Mouse (Mus musculus): ENCODE data around the gene Ppp1ca. TPM values are rescaled to one million over a fixed set of nuclear protein-coding genes. Genes with fewer than 3 reads are reported as not detected.

Gene Ppp1ca
- polyA plus RNA-seq, 1 experiment from 2014 or later: 627 TPM

- under 1% methylated on average over 8 of the region's 8 CpGs for WGBS
- peak; percentile 29 for ATAC-seq (ENCODE audit: insufficient number of reproducible peaks, low FRiP score)
- peak overlapping the region; percentile 88 for H3K4me2 ChIP-seq
- peaks cover 46% of the 10 kb centered on the region for H3K4me1 ChIP-seq (replicated peaks)
- H3K9ac ChIP-seq: peak overlapping the region; percentile 97
- 0 out of 2 replicates have a peak, but pooled peaks cover 5% of the 10 kb centered on the region for H3K9me3 ChIP-seq (replicated peaks)
- no peaks in the 10 kb centered on the region for H3K27me3 ChIP-seq (replicated peaks)
- peak overlapping the region; percentile 75 for H3K27ac ChIP-seq (ENCODE audit: poor library complexity, severe bottlenecking)
- peaks cover 39% of the 10 kb centered on the region for H3K36me3 ChIP-seq
- H3K4me3 ChIP-seq: peak overlapping the region; percentile 97
These were observed 43.0 kb upstream of the Ppp1ca start for GRCm38 (mm10) chr19:4148819-4149218.

GRCm38 (mm10) chr19:4149283-4149682 is 42.6 kb upstream of the Ppp1ca start:
- peak overlapping the region; percentile 97 for H3K4me3 ChIP-seq
- H3K9ac ChIP-seq: peak overlapping the region; percentile 97
- no peak for ATAC-seq (ENCODE audit: insufficient number of reproducible peaks, low FRiP score)
- H3K4me1 ChIP-seq (replicated peaks): peaks cover 49% of the 10 kb centered on the region
- H3K36me3 ChIP-seq: peaks cover 41% of the 10 kb centered on the region
- H3K9me3 ChIP-seq (replicated peaks): 0 out of 2 replicates have a peak, but pooled peaks cover 5% of the 10 kb centered on the region
- 84% methylated on average over 11 of the region's 11 CpGs for WGBS
- H3K27me3 ChIP-seq (replicated peaks): no peaks in the 10 kb centered on the region
- peak overlapping the region; percentile 88 for H3K4me2 ChIP-seq
- no peak overlapping the region for H3K27ac ChIP-seq (ENCODE audit: poor library complexity, severe bottlenecking)

DNA sequence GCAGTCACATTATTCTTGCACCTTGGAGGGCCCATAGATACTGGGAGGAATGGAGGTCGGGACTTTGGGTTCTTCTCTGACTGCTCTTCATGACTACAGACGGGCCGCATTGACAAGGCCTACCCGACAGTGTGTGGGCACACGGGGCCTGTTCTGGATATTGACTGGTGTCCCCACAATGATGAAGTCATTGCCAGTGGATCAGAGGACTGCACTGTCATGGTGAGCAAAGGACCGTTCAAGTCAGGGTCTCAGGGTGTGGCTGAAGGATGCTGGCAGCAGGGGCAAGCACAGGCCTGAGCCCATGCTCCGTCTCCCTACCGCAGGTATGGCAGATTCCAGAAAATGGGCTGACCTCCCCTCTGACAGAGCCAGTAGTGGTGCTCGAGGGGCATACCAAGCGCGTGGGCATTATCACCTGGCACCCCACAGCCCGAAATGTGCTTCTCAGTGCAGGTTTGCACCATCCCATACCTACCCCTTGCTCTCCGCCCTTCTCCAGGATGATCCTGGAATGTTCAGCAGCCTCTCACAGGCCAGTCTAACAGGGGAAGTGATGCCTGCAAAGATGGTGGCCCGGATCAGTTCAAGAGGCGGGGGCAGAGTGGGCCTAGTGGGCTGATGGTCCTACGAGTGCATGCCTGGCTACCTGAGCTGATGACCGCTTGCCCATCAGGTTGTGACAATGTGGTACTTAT is 42.0 kb upstream of the Ppp1ca start:
- Histone ChIP-seq H3K4me2 (peak overlapping the region; percentile 88), H3K27ac (ENCODE audit: poor library complexity, severe bottlenecking) (no peak overlapping the region), H3K9ac (peak overlapping the region; percentile 97), H3K4me1 (replicated peaks) (peaks cover 55% of the 10 kb centered on the region), H3K27me3 (replicated peaks) (no peaks in the 10 kb centered on the region), H3K4me3 (peak overlapping the region; percentile 97), H3K9me3 (replicated peaks) (0 out of 2 replicates have a peak, but pooled peaks cover 5% of the 10 kb centered on the region), H3K36me3 (peaks cover 41% of the 10 kb centered on the region)
- no peak for ATAC-seq (ENCODE audit: insufficient number of reproducible peaks, low FRiP score)
- WGBS: 92% methylated on average over 17 of the region's 17 CpGs

DNA sequence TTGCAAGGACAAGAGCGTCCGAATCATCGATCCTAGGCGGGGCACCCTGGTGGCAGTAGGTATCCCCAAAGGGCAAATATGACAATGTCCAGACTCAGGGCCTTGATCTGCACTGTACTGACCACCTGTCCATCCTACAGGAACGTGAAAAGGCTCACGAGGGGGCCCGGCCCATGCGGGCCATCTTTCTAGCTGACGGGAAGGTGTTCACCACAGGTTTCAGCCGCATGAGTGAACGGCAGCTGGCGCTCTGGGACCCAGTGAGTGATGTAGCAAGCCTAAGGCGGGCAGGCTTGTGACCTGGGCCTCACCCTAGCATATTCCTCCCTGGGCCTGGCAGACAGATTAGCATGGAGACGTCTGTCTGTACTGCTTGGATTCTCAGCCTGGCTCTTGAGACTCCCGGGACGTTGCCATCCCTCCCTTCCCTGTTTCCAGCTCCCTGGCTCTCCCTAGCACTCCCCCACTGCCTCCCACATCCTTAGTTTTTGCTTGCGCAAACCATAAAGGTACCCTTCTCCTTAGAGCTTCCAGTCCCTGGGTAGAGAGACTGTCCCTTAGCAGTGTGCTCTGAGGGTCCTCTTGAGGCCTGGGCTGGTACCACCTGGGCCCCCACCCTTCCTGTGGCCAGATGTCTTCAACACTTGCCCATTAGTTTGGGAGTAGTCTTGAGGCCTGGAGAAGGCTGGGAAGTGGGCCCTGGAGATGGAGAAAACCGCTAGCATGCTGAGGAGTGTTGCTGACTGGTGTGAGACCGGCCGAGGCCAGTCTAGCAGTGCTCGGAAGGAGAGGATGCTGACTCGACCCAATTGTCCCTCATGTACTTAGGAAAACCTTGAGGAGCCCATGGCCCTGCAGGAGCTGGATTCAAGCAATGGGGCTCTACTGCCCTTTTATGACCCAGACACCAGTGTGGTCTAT is 41.0 kb upstream of the Ppp1ca start:
- Histone ChIP-seq H3K4me2 (no peak overlapping the region), H3K27ac (ENCODE audit: poor library complexity, severe bottlenecking) (no peak overlapping the region), H3K4me3 (no peak overlapping the region), H3K36me3 (peaks cover 45% of the 10 kb centered on the region), H3K27me3 (replicated peaks) (no peaks in the 10 kb centered on the region), H3K4me1 (replicated peaks) (peaks cover 57% of the 10 kb centered on the region), H3K9ac (peak overlapping the region; percentile 22; the same call in 1 of the 2 replicates), H3K9me3 (replicated peaks) (0 out of 2 replicates have a peak, but pooled peaks cover 2% of the 10 kb centered on the region)
- 90% methylated on average over 22 of the region's 22 CpGs for WGBS
- no peak for ATAC-seq (ENCODE audit: insufficient number of reproducible peaks, low FRiP score)

DNA sequence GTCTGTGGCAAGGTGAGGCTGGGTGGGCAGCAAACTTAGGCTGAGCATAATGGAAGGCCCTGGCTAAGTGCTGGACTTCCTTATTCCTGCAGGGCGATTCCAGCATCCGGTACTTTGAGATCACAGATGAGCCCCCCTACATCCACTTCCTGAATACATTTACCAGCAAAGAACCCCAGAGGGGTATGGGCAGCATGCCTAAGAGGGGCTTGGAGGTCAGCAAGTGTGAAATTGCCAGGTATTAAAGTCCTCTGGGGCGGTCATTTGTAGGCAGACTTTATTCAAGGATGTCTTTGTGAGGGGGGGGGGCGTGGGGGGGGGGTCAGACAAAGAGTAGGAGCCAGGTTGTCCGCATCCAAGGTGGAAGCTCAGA is 40.4 kb upstream of the Ppp1ca start:
- no peak for ATAC-seq (ENCODE audit: insufficient number of reproducible peaks, low FRiP score)
- Histone ChIP-seq H3K36me3 (peaks cover 52% of the 10 kb centered on the region), H3K4me2 (no peak overlapping the region), H3K4me1 (replicated peaks) (peaks cover 57% of the 10 kb centered on the region), H3K4me3 (no peak overlapping the region), H3K9me3 (replicated peaks) (no peaks in the 10 kb centered on the region), H3K9ac (peak overlapping the region; percentile 7; the same call in 1 of the 2 replicates), H3K27me3 (replicated peaks) (no peaks in the 10 kb centered on the region), H3K27ac (ENCODE audit: poor library complexity, severe bottlenecking) (no peak overlapping the region)
- WGBS: 72% methylated on average over 5 of the region's 5 CpGs

GRCm38 (mm10) chr19:4151898-4152297 is 40.0 kb upstream of the Ppp1ca start:
- H3K27ac ChIP-seq (ENCODE audit: poor library complexity, severe bottlenecking): peak overlapping the region; percentile 4; the same call in 1 of the 2 replicates

GRCm38 (mm10) chr19:4152445-4153231 is 39.2 kb upstream of the Ppp1ca start:
- no peak overlapping the region for H3K4me2 ChIP-seq
- no peaks in the 10 kb centered on the region for H3K9me3 ChIP-seq (replicated peaks)
- H3K27me3 ChIP-seq (replicated peaks): no peaks in the 10 kb centered on the region
- no peak overlapping the region for H3K27ac ChIP-seq (ENCODE audit: poor library complexity, severe bottlenecking)
- no peak overlapping the region for H3K9ac ChIP-seq
- WGBS: 84% methylated on average over 8 of the region's 8 CpGs
- peaks cover 63% of the 10 kb centered on the region for H3K36me3 ChIP-seq
- H3K4me3 ChIP-seq: no peak overlapping the region
- no peak for ATAC-seq (ENCODE audit: insufficient number of reproducible peaks, low FRiP score)
- H3K4me1 ChIP-seq (replicated peaks): peaks cover 57% of the 10 kb centered on the region

More at GRCm38 (mm10) chr19:4151898-4152297, 40.0 kb upstream of the Ppp1ca start:
- H3K9me3 ChIP-seq (replicated peaks): no peaks in the 10 kb centered on the region
- H3K36me3 ChIP-seq: peaks cover 56% of the 10 kb centered on the region
- H3K27me3 ChIP-seq (replicated peaks): no peaks in the 10 kb centered on the region
- H3K9ac ChIP-seq: no peak overlapping the region
- no peak for ATAC-seq (ENCODE audit: insufficient number of reproducible peaks, low FRiP score)
- H3K4me1 ChIP-seq (replicated peaks): peaks cover 57% of the 10 kb centered on the region
- H3K4me3 ChIP-seq: no peak overlapping the region
- WGBS: 85% methylated on average over 5 of the region's 5 CpGs
- H3K4me2 ChIP-seq: no peak overlapping the region

- H3K4me1 ChIP-seq (replicated peaks): peaks cover 52% of the 10 kb centered on the region
- no peaks in the 10 kb centered on the region for H3K9me3 ChIP-seq (replicated peaks)
- ATAC-seq (ENCODE audit: insufficient number of reproducible peaks, low FRiP score): no peak
- no peaks in the 10 kb centered on the region for H3K27me3 ChIP-seq (replicated peaks)
- 52% methylated on average over 11 of the region's 11 CpGs for WGBS
- no peak within 1 kb of the TSS for H3K4me3 ChIP-seq
- no peak within 1 kb of the TSS for H3K4me2 ChIP-seq
- no peak within 1 kb of the TSS for H3K27ac ChIP-seq (ENCODE audit: poor library complexity, severe bottlenecking)
- no peak within 1 kb of the TSS for H3K9ac ChIP-seq
- H3K36me3 ChIP-seq: peaks cover 69% of the 10 kb centered on the region
These were observed 38.6 kb upstream of the Ppp1ca start, which contains the start of gene Ptprcap for GRCm38 (mm10) chr19:4153232-4153654. Ptprcap (plus strand) TSS chr19:4153604.

GRCm38 (mm10) chr19:4154437-4155222 is 37.2 kb upstream of the Ppp1ca start:
- ATAC-seq (ENCODE audit: insufficient number of reproducible peaks, low FRiP score): no peak

More at GRCm38 (mm10) chr19:4154437-4155222, 37.2 kb upstream of the Ppp1ca start:
- H3K9me3 ChIP-seq (replicated peaks): no peaks in the 10 kb centered on the region
- H3K36me3 ChIP-seq: peaks cover 83% of the 10 kb centered on the region
- no peak overlapping the region for H3K27ac ChIP-seq (ENCODE audit: poor library complexity, severe bottlenecking)
- H3K9ac ChIP-seq: no peak overlapping the region
- 71% methylated on average over 13 of the region's 13 CpGs for WGBS
- H3K27me3 ChIP-seq (replicated peaks): no peaks in the 10 kb centered on the region
- no peak overlapping the region for H3K4me2 ChIP-seq
- peaks cover 44% of the 10 kb centered on the region for H3K4me1 ChIP-seq (replicated peaks)
- no peak overlapping the region for H3K4me3 ChIP-seq
